Mouse (Mus musculus) stomach, embryonic 15.5 days (tissue): Measurements from ENCODE around the gene Zpr1. TPM values are rescaled to one million over a fixed set of nuclear protein-coding genes. Genes with fewer than 3 reads are reported as not detected.

Source experiments
- polyA plus RNA-seq: library from polyadenylated mRNA; unstranded; fragments of >200 nt; fragmentation: Nextera tagmentation; extraction: Ambion mirVana; gene quantifications from 2 replicates; pipeline ENCODE4 v1.2.1, GENCODE M21; 2015

The Zpr1 gene
- polyA plus RNA-seq, 1 experiment from 2014 or later = 52.2 TPM

Other genes with a start within 250 kb of the Zpr1 start
- 515 and 597 TPM in 2 replicates for gene Apoa1, start 44.5 kb upstream of the Zpr1 start, polyA plus RNA-seq
- gene Apoc3, start 37.4 kb upstream of the Zpr1 start, polyA plus RNA-seq = 46.5 and 53.1 TPM in 2 replicates
- 86.6 and 91.9 TPM in 2 replicates for gene Apoa4, start 32.4 kb upstream of the Zpr1 start, polyA plus RNA-seq
- gene Apoa5, start 4.4 kb upstream of the Zpr1 start, polyA plus RNA-seq = 0.17 and 0.26 TPM in 2 replicates
- gene Bud13, start 9.9 kb downstream of the Zpr1 start, polyA plus RNA-seq = 18.8 and 19.7 TPM in 2 replicates
- gene 4931429L15Rik, start 46.9 kb downstream of the Zpr1 start, polyA plus RNA-seq = not detected in 2 replicates